Mouse (Mus musculus): ENCODE measurements at regions not wholly inside any gene's neighbourhood (a gene's known extent, or its start where the extent isn't known, plus 50 kb on each side); places are given as distances from the start of the nearest gene placed in this dataset.

DNA sequence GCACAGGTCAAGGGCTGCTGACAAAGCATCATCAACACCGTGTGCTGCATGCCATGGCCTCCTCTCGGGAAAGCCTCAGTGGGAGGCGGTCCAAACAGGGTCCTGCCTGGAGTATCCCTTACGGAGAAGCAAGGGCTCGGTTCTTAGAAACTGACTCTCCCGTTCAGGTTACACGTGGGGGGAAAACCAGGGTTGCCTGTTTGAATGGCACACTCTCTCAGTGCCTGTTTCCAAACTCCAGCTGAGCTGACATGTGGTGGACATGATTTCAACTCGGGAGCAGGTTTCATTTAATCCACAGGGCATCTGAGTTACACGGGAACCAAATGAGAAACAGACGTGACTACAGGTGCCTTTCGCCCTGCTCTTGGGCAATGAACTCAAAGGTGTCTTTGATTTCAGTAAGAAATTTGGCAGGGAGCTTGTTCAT is 382.6 kb upstream of the Slc30a5 start:
- TF ChIP-seq EP300 (IDR thresholded peaks at IDR 0.05; ENCODE audit: insufficient read depth, low read depth, low read length) (no peak), POLR2A (IDR thresholded peaks at IDR 0.05; ENCODE audit: insufficient read depth, low read length) (no peak)

Measured in ES-Bruce4 (cell line).